Mouse (Mus musculus) heart, postnatal 0 days (tissue): ENCODE results near the gene Hoxc6. TPM values are rescaled to one million over a fixed set of nuclear protein-coding genes. Genes with fewer than 3 reads are reported as not detected.

Source experiments
- ATAC-seq: fragments of 200-750 bp; cut with Nextera tagmentation; 2 replicates; pipeline ENCODE4 v1.8.0; 2017; ENCODE audit warnings: low read depth, moderate number of reproducible peaks, moderate library complexity; ENCODE audit not compliant: insufficient read depth
- DNase-seq: peaks from one replicate; pipeline ENCODE4 v3.0.0-alpha.2; 2016; ENCODE audit warnings: low spot score
- H3K27ac ChIP-seq: fragments of 300-500 bp; sonication (generic); 2 replicates; pipeline ENCODE4 v1.5.1; 2014; ENCODE audit warnings: low read depth, mild to moderate bottlenecking
- H3K27me3 ChIP-seq: fragments of 300-500 bp; sonication (generic); 2 replicates; pipeline ENCODE4 v1.6.1; 2014; ENCODE audit warnings: low read length, mixed read lengths; ENCODE audit not compliant: control insufficient read depth, insufficient read depth
- H3K36me3 ChIP-seq: fragments of 300-500 bp; sonication (generic); replicated peaks from 2 replicates; pipeline ENCODE4 v1.6.1; 2014; ENCODE audit warnings: low read length, mixed read lengths; ENCODE audit not compliant: control insufficient read depth, insufficient read depth
- H3K4me1 ChIP-seq: fragments of 300-500 bp; sonication (generic); 2 replicates; pipeline ENCODE4 v1.6.1; 2014; ENCODE audit warnings: antibody characterized with exemption; ENCODE audit not compliant: control insufficient read depth, insufficient read depth
- H3K4me2 ChIP-seq: fragments of 300-500 bp; sonication (generic); 2 replicates; pipeline ENCODE4 v1.6.1; 2014; ENCODE audit warnings: low read depth, mild to moderate bottlenecking, low read length, moderate library complexity
- H3K4me3 ChIP-seq: fragments of 300-500 bp; sonication (generic); 2 replicates; pipeline ENCODE4 v1.5.1; 2014; ENCODE audit warnings: low read depth, low read length
- H3K9ac ChIP-seq: fragments of 300-500 bp; sonication (generic); replicated peaks from 2 replicates; pipeline ENCODE4 v1.6.1; 2014; ENCODE audit warnings: low read depth, low read length, mixed read lengths
- H3K9me3 ChIP-seq: fragments of 300-500 bp; sonication (generic); replicated peaks from 2 replicates; pipeline ENCODE4 v1.6.1; 2016; ENCODE audit warnings: low read length; ENCODE audit not compliant: control insufficient read depth
- CTCF ChIP-seq: IDR thresholded peaks from 2 replicates; pipeline ENCODE4 v1.5.1; 2016; ENCODE audit warnings: antibody characterized with exemption, control low read depth, low read depth
- EP300 ChIP-seq: IDR thresholded peaks from 2 replicates; pipeline ENCODE4 v1.6.1; 2016; ENCODE audit warnings: antibody characterized with exemption, low read depth
- WGBS: fragments of 180-500 bp; shearing (Covaris S2); extraction: QIAGEN DNeasy Blood & Tissue Kit; methylation state at CpG from one replicate; pipeline ENCODE4 v1.1.7; 2014; 5-methylcytosine and 5-hydroxymethylcytosine counted together
- polyA plus RNA-seq: library from polyadenylated mRNA; unstranded; fragments of >200 nt; fragmentation: Nextera tagmentation; extraction: Ambion mirVana; gene quantifications from 2 replicates; pipeline ENCODE4 v1.2.1, GENCODE M21; 2015
- total RNA-seq: library from RNA; depleted of rRNA; stranded (reverse); fragments of >200 nt; gene quantifications from 2 replicates; pipeline ENCODE4 v1.2.3, GENCODE M21; 2014; ENCODE audit warnings: low replicate concordance

Gene Hoxc6
- total and polyA plus RNA-seq, 2 experiments from 2014 or later, result not detected

DNA sequence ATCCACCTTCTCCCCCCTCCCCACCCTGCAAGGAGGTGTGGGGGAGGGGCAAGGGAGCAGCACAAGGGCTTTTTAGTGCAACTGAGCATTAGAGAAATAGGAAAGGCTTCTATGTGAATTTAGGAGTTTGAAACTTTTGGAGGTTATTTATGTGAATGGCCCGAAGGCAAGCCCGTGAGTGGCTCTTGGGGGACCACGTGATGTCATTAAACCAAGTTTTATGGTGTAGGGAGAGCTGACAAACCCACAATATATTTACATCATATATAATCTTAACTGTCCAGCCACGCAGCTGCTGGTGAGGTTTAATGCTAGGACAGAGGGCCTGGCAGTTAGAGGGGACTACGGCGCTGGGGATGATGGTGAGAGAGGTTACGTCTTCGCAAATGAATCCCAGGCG is 20.6 kb downstream of the Hoxc6 start, which contains the start of gene Hoxc4:
Gene Hoxc4 (plus strand): TSS at position 299 of the 400 bp plus-strand sequence.
- ATAC-seq (no peak), DNase-seq (no peak)
- H3K36me3 ChIP-seq, result no peaks in the 10 kb centered on the region
- no peak for TF ChIP-seq EP300
- TF ChIP-seq CTCF, result no peak
- H3K4me3 ChIP-seq, result no peak within 1 kb of the TSS
- peaks cover 100% of the 10 kb centered on the region for H3K27me3 ChIP-seq
- H3K4me1 ChIP-seq, result no peaks in the 10 kb centered on the region
- 17% methylated on average over 9 of the region's 9 CpGs for WGBS
- H3K27ac ChIP-seq, result no peak within 1 kb of the TSS
- no peak within 1 kb of the TSS for H3K4me2 ChIP-seq
- H3K9ac ChIP-seq, result no peak within 1 kb of the TSS
- H3K9me3 ChIP-seq, result no peaks in the 10 kb centered on the region

DNA sequence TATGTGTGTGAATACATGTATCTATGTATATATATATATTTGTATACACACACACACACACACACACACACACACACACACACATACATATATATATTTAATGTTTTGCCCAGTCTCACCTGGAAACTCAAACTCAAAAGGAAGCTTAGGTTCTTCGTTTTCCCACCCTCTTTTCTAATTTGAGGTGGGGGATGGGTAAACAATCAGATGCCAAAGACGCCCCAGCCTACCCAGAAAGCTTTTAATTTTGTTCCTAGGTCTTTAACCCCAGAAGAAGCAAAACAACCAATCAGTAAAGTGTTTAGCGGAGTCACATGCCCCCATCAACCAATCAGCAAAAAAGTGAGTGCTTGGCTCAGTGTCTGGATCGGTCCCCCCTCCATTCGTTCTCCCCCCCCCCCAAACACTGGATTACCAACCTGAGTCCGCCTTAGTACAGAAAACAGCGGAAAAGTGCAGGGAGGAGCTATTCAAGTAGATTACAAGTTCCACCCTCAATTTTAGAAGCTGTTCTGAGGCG is 22.9 kb downstream of the Hoxc6 start:
- Histone ChIP-seq H3K4me3 (no peak overlapping the region), H3K4me1 (no peaks in the 10 kb centered on the region), H3K27me3 (peaks cover 100% of the 10 kb centered on the region), H3K4me2 (no peak overlapping the region), H3K9ac (no peak overlapping the region), H3K36me3 (no peaks in the 10 kb centered on the region), H3K9me3 (no peaks in the 10 kb centered on the region), H3K27ac (no peak overlapping the region)
- no peak for ATAC-seq
- TF ChIP-seq EP300 (no peak), CTCF (no peak)
- 5% methylated on average over 8 of the region's 8 CpGs for WGBS
- no peak for DNase-seq

DNA sequence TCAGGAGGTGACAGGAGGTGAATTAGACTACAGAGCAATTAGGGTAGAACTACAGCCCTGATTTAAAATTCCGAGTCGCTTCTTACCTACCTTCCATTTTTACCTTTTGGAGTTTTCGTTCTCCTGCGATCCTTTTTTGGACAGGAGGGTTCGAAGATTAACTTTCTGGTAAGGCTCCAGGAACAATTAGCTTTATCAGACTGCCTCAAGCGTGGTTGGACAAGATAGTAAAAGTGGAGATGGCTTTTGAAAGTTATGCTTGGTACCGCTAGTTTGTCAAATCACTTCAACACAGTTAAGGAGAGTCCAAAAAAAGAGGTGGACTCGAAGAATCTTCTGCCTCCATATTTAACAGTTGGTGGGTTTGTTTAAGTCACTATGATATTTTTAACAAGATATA is 23.5 kb downstream of the Hoxc6 start:
- Histone ChIP-seq H3K4me2 (no peak overlapping the region), H3K27me3 (peaks cover 100% of the 10 kb centered on the region), H3K9ac (no peak overlapping the region), H3K9me3 (no peaks in the 10 kb centered on the region), H3K4me3 (no peak overlapping the region), H3K36me3 (no peaks in the 10 kb centered on the region), H3K27ac (no peak overlapping the region), H3K4me1 (no peaks in the 10 kb centered on the region)
- no peak for ATAC-seq
- no peak for TF ChIP-seq EP300
- no peak for TF ChIP-seq CTCF
- 10% methylated on average over 8 of the region's 8 CpGs for WGBS
- no peak for DNase-seq

DNA sequence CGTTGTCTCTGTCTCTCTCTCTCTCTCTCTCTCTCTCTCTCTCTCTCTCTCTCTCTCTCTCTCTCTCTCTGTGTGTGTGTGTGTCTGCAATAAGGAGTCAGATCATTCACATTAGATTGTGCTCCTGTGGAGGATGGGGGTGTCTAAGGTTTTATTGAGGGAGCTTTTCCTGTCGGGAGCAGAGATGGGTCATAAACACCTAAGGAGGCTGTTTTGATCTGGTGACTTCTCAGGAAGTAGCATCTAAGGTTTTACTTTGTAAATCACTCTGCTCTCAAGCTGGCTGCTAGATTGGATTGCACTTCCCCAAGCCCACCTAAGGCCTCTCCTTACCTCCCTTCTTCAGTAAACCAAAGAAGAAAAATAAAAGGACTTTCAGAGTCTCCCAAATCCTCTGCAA is 26.1 kb downstream of the Hoxc6 start:
- no peaks in the 10 kb centered on the region for H3K36me3 ChIP-seq
- H3K9me3 ChIP-seq, result no peaks in the 10 kb centered on the region
- H3K4me2 ChIP-seq, result no peak overlapping the region
- H3K9ac ChIP-seq, result no peak overlapping the region
- no peak overlapping the region for H3K27ac ChIP-seq
- no peak for DNase-seq
- TF ChIP-seq EP300, result no peak
- TF ChIP-seq CTCF, result no peak
- 4% methylated on average over 2 of the region's 2 CpGs for WGBS
- H3K27me3 ChIP-seq, result peaks cover 100% of the 10 kb centered on the region
- ATAC-seq, result no peak
- no peak overlapping the region for H3K4me3 ChIP-seq
- no peaks in the 10 kb centered on the region for H3K4me1 ChIP-seq

DNA sequence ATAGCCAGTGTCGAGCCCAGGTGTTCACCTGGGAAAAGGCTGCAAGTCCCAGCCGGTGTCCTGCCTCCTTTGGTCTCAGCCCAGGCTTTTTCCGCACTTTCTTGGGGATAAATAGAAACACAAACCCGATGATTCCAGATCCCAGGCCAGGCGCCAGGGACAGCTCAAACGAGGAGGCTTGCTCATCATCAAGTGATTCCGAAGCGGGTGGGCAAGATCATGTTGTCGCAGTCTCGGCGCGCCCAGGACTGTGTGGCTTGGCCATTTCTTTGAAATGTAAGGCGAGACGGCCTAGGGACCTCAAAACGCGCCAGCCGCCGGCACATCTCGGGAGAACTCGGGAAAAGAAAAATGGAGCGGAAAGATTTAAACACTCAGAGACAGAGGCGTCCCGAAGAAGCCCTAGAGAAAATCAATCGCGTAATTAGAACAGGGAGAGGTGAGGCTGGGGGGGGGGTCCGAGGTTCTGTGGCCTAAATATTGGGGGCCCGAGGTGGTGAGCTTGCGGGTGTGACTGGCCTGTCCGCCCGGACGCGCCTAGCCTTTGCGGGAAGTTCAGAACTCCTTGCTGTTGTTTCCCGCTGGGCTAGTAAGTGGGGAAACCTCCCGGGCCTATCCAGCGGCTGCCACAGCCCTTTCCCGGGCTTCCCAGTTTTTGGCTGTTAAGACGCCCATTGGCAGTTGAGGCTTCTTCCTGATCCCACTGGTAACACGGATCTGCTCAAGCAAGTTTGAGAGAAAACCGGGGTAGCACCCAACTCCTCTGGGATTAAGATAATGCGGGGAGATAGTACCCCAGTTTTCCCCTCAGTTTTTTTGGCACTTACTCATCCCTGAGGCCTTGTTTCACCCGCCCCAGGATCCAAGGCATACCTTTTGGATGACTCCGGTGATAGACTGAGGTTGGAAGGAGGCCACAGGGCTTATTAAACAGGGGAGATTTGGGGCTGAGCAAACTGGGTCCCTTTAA is 29.5 kb downstream of the Hoxc6 start:
- 3% methylated on average over 43 of the region's 43 CpGs for WGBS
- H3K4me3 ChIP-seq, result no peak overlapping the region
- no peak overlapping the region for H3K27ac ChIP-seq
- H3K4me2 ChIP-seq, result no peak overlapping the region
- TF ChIP-seq CTCF (no peak), EP300 (no peak)
- H3K36me3 ChIP-seq, result no peaks in the 10 kb centered on the region
- no peak for DNase-seq
- ATAC-seq, result no peak
- no peaks in the 10 kb centered on the region for H3K9me3 ChIP-seq
- no peaks in the 10 kb centered on the region for H3K4me1 ChIP-seq
- peaks cover 100% of the 10 kb centered on the region for H3K27me3 ChIP-seq
- H3K9ac ChIP-seq, result no peak overlapping the region
